Mouse (Mus musculus): ENCODE measurements around the gene Zfyve1.
"Not testable (repeated sequence)": the region's sequence is repeated elsewhere in the genome, so short reads cannot be mapped to it uniquely, and the experiment has no call there.

The Zfyve1 gene

GRCm38 (mm10) chr12:83597025-83597501, at the start of gene Zfyve1:
Gene Zfyve1, minus strand, starts transcription at chr12:83597222.
- peak; percentile 99 for DNase-seq (ENCODE audit: low read depth)

GRCm38 (mm10) chr12:83643116-83643515, 46.1 kb upstream of the Zfyve1 start:
- DNase-seq (ENCODE audit: low read depth), result no peak

DNA sequence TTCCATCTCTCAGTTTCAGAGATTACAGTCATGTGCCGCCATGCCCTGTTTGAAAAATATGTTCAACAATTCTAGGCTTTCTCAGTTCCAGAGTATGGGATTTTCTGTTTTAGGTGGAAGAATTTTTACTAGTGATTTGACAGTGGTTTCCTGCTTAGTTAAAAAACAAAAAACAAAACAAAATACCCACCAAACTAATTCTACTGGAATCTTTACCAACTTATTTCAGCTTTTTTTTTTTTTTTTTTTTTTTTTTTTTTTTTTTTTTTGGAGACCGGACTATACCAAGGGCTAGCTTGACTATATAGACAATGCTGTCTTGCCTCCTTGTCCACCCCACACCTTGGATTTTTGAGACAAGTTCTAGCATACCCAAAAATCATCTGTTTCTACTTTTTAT, 44.2 kb upstream of the Zfyve1 start:
- no peak for DNase-seq (ENCODE audit: low read depth)

- no peak for DNase-seq (ENCODE audit: low read depth)
These were observed 36.8 kb upstream of the Zfyve1 start for GRCm38 (mm10) chr12:83633807-83634206.

DNA sequence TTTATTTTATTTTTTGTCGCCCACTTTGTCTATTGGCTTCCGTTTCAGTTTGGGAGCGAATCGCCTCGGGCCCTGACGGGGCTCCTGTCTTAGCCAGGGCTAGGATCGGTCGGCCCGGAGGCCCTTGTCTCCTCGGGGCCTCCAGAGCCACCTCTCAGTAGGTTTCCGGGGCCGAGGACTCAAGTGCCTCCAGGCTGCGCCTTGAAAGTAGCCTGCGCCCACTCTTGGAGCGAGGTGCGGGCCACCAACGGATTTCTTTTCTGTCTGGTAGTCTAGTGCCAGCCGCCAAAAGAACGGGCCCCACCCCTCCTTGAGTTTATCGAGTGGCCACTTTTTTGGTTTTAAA, 35.6 kb upstream of the Zfyve1 start:
- DNase-seq (ENCODE audit: low read depth), result no peak

- DNase-seq (ENCODE audit: low read depth), result peak; percentile 97
These were observed 35.0 kb upstream of the Zfyve1 start for GRCm38 (mm10) chr12:83631743-83632679.

GRCm38 (mm10) chr12:83630936-83631335, 33.9 kb upstream of the Zfyve1 start, which contains the start of gene Rbm25:
Gene Rbm25, plus strand, starts transcription at chr12:83631236.
- not testable (repeated sequence) for DNase-seq (ENCODE audit: low read depth)

DNA sequence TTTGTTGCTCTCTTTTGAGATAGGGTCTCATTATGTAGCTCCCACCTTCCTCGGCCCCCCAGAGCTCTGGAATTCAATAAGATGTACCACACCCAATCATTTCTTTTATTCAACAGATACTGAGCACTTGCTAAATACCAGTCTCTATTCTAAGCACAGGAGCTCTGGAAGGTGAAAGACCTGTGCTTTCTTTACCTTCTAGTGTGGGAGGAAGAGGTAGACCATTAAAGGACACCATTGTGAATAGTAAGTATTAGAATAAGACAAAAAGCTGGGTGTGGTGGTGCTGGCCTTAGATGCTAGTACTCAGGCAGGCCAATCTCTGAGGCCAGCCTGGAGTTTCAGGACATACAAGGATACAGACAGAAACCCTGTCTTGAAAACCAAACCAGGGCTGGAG, 27.3 kb upstream of the Zfyve1 start:
- no peak for DNase-seq (ENCODE audit: low read depth)

DNA sequence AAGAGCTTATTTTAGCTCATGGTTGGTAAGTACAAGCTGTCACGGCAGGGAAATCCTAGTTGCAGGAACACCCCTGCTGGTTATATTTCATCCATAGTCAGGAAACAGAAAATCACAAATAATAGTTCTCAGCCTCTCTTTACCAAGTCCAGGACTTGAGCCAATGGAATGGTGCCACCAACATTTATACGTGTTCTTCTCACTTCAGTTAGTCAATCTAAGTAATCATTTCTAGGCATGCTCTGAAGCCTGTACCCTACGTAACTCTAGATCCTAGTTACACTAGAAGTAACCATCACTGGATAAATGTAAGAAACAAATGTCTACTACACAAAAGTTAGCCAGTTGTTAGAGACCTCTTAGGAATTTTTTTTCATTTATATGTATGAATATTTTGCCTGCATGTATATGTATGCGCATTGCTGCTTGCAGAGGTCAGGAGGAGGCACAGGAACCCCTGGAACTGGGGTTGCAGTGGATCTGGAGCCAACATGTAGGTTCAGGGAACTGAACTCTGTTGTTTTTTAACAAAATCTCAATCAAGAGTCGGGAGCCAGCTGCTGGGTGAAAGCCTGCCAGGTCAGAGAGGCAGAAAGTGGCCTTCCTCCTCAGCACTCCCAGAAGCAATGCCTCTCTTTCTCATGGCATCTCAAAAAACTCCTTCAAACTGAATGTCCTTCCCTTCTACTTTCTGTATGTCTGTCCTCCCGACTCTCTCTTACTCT, 25.2 kb upstream of the Zfyve1 start:
- no peak for DNase-seq (ENCODE audit: low read depth)

- not testable (repeated sequence) for DNase-seq (ENCODE audit: low read depth)
These were observed 23.7 kb upstream of the Zfyve1 start for GRCm38 (mm10) chr12:83620694-83621093.

DNA sequence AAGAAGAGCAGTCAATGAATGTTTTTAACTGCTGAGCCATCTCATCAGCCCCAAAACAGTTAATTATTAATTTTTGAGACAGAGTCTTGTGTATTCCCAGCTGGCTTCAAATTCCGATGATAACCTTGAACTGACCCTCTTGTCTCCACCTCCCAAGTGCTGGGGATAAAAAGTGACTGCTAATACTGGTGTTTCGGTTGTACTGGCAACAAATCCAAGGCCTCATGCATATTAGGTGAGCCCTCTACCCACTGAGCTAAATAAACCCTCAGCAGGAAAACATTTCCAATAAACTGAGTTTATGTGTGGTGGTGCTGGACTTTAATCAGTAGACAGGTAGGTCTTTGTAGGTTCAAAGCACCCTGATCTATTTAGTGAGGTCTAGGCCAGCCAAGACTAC, 22.0 kb upstream of the Zfyve1 start:
- DNase-seq (ENCODE audit: low read depth), result no peak

DNA sequence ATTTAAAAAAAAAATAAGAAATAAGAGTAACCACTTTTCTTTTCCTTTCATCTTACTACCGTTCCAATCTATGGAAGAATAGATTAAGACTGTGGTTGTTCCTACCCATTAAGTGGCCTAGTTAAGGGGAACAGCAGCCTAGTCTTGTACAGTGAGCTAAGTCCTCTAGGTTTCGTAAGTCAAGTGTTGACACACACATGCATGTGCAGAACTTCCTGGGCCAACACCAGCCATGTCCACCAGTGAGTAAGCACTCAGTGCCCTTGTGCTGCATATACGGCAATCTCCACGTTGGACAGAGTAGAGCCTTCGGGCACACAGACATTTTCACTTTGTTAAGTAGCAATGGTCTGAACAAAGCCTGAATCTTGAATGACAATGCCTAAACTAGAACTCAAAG, 20.2 kb upstream of the Zfyve1 start:
- DNase-seq (ENCODE audit: low read depth), result no peak

GRCm38 (mm10) chr12:83606411-83606810, 9.4 kb upstream of the Zfyve1 start:
- DNase-seq (ENCODE audit: low read depth), result not testable (repeated sequence)

- no peak for DNase-seq (ENCODE audit: low read depth)
These were observed 5.3 kb upstream of the Zfyve1 start for GRCm38 (mm10) chr12:83602285-83602684.

DNA sequence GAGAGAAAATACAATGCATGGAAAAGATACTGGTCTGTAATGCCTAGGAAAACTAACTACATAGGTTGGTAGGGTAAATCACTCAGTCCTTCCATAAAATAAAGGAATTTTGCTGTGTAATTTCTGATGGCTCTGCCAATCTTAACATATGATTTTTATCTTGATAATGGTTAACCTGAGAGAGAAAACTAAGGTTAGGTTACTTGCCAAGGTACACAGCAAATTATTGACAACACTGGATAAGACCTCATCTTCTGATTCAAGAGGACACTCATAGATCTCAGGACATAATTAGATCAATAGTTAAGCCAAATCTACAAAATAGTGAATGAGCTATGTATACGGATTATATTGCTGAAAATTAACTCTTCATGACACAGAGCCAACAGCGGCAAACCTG, 859 bp upstream of the Zfyve1 start:
- no peak for DNase-seq (ENCODE audit: low read depth)

DNA sequence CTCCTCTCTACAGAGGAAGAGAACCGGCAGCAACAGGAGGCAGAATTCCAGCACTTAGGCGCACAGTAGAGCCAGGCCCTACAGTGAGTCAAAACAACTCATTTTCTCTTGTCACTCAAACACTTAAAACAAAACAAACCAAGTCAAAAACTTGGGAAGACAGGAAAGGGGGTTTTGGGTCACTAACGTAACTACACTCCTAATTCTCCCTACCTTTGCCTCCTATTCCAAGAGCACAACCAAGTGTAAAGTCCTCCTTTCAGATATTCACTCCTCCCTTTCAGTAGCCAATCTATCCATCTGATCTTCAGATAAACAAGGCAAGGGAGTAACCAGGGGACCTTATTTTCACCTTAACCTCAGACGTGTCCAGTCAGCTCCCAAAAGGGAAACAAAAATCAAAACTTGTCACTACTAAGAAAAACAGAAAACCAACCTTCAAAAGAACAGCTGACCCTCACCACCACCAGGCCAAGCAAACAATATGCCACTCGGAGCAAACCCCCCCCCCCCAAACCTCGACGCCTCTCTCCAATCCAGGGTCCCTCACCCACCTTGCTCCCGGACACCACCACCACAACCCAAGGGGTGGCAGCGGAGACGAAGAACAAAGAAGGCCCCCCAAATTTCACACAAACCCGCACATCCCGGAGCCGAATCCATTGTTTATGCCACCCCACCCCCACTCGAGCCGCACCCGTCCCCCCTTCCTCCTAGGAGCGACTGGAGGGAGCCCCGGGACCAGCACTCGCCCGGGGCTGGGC, 649 bp downstream of the Zfyve1 start:
- DNase-seq (ENCODE audit: low read depth), result peak; percentile 43

GRCm38 (mm10) chr12:83594454-83595040, 2.5 kb downstream of the Zfyve1 start:
- no peak for DNase-seq (ENCODE audit: low read depth)

GRCm38 (mm10) chr12:83591754-83592501, 5.1 kb downstream of the Zfyve1 start:
- DNase-seq (ENCODE audit: low read depth), result peak; percentile 51

DNA sequence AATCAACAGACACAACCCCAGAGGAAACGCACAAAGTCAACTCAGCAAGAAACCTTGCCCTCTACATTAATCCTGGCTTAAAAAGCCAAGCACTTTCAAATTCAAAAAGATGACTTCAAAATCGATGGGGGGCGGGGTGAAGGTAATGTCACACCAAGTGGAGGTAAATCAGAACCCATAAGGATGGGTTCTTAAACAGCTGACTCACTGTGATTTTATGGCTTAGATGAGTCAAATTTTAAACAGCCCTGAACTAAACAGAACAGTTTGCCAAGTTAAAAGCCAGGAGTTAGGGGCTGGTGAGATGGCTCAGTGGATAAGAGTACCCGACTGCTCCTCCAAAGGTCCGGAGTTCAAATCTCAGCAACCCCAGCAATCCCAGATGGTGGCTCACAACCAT, 10.4 kb downstream of the Zfyve1 start:
- DNase-seq (ENCODE audit: low read depth), result no peak

DNA sequence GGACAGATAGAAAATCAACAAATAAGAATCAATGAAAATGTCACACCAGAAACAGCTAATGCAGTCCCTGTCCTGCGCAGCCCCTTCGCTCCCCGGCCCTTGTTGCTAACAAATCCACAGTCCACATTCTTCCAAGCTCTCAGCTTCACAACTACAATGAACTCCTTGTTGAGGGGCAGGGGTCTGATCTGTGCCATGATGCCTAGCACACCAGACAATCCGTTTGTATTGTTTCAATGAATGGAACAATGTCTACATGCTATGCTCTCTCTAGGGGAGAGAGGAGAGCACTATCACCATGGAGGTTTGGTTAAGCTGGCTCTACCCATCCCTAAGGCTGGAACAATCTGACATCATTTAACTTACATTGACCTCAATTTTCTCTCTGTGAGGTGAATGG, 14.3 kb downstream of the Zfyve1 start:
- DNase-seq (ENCODE audit: low read depth), result no peak

GRCm38 (mm10) chr12:83582106-83582505, 14.9 kb downstream of the Zfyve1 start:
- DNase-seq (ENCODE audit: low read depth), result no peak

Data from fibroblast of lung, adult 2 months (primary cell).